Mouse (Mus musculus) lung, postnatal 0 days (tissue): ENCODE measurements around the gene Gh. TPM values are rescaled to one million over a fixed set of nuclear protein-coding genes. Genes with fewer than 3 reads are reported as not detected.

ENCODE experiments used
- ATAC-seq: fragments of 200-750 bp; cut with Nextera tagmentation; 2 replicates; pipeline ENCODE4 v1.8.0; 2017; ENCODE audit warnings: moderate library complexity
- DNase-seq: peaks from one replicate; pipeline ENCODE4 v3.0.0-alpha.2; 2016; ENCODE audit warnings: low spot score
- H3K27ac ChIP-seq: fragments of 300-500 bp; sonication (generic); 2 replicates; pipeline ENCODE4 v1.5.1; 2014; ENCODE audit warnings: antibody characterized with exemption, mild to moderate bottlenecking, low read length, mixed read lengths
- H3K27me3 ChIP-seq: fragments of 300-500 bp; sonication (generic); replicated peaks from 2 replicates; pipeline ENCODE4 v1.6.1; 2014; ENCODE audit warnings: low read length, mixed read lengths; ENCODE audit not compliant: insufficient read depth
- H3K36me3 ChIP-seq: fragments of 300-500 bp; sonication (generic); 2 replicates; pipeline ENCODE4 v1.6.1; 2014; ENCODE audit warnings: low read length, mixed read lengths; ENCODE audit not compliant: insufficient read depth
- H3K4me1 ChIP-seq: fragments of 300-500 bp; sonication (generic); 2 replicates; pipeline ENCODE4 v1.6.1; 2014; ENCODE audit warnings: antibody characterized with exemption, low read depth, low read length, mixed read lengths; ENCODE audit not compliant: insufficient read depth
- H3K4me2 ChIP-seq: fragments of 300-500 bp; sonication (generic); replicated peaks from 2 replicates; pipeline ENCODE4 v1.6.1; 2014; ENCODE audit warnings: low read depth, mild to moderate bottlenecking, low read length, moderate library complexity, mixed read lengths
- H3K4me3 ChIP-seq: fragments of 300-500 bp; sonication (generic); 2 replicates; pipeline ENCODE4 v1.5.1; 2014; ENCODE audit warnings: low read depth, low read length
- H3K9ac ChIP-seq: fragments of 300-500 bp; sonication (generic); replicated peaks from 2 replicates; pipeline ENCODE4 v1.6.1; 2014; ENCODE audit warnings: low read depth, mild to moderate bottlenecking
- H3K9me3 ChIP-seq: fragments of 300-500 bp; sonication (generic); 2 replicates; pipeline ENCODE4 v1.6.1; 2016; ENCODE audit warnings: low read length, mixed read lengths
- CTCF ChIP-seq: IDR thresholded peaks from 2 replicates; pipeline ENCODE4 v1.5.1; 2016; ENCODE audit warnings: antibody characterized with exemption, mild to moderate bottlenecking
- EP300 ChIP-seq: IDR thresholded peaks from 2 replicates; pipeline ENCODE4 v1.6.1; 2016; ENCODE audit warnings: antibody characterized with exemption, mild to moderate bottlenecking, control low read depth
- WGBS: fragments of 180-500 bp; shearing (Covaris S2); extraction: QIAGEN DNeasy Blood & Tissue Kit; methylation state at CpG from one replicate; pipeline ENCODE4 v1.1.7; 2014; 5-methylcytosine and 5-hydroxymethylcytosine counted together
- polyA plus RNA-seq: library from polyadenylated mRNA; unstranded; fragments of >200 nt; fragmentation: Nextera tagmentation; extraction: Ambion mirVana; gene quantifications from 2 replicates; pipeline ENCODE4 v1.2.1, GENCODE M21; 2015

Gene Gh
- polyA plus RNA-seq, 1 experiment from 2014 or later = not detected

DNA sequence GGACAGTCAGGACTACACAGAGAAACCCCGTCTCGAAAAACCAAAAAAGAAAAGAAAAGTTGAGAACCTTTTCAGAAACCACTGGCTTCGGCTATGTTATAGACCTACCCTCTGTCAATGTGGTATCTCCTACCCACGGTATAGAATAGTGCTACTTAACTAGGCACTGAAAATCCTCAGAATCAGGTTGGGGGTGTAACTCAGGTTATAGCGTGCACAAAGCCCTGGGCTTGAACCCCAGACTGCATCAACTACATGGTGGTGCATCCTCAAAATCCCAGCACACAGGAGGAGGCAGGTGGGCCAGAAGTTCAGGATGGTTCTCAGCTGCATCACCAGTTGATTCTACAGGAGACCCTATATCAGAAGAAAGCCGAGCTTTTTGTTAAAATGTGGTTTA is 27.9 kb downstream of the Gh start:
- Histone ChIP-seq H3K9ac (no peak overlapping the region), H3K36me3 (no peaks in the 10 kb centered on the region), H3K4me3 (0 out of 2 replicates have a peak overlapping the region, but pooled peaks have one; percentile 97), H3K27ac (0 out of 2 replicates have a peak overlapping the region, but pooled peaks have one; percentile 88), H3K4me1 (peaks cover 19% of the 10 kb centered on the region), H3K9me3 (no peaks in the 10 kb centered on the region), H3K27me3 (no peaks in the 10 kb centered on the region), H3K4me2 (peak overlapping the region; percentile 67; the same call in 1 of the 2 replicates)
- ATAC-seq = no peak
- 96% methylated on average over 6 of the region's 6 CpGs for WGBS
- TF ChIP-seq CTCF (no peak), EP300 (no peak)
- no peak for DNase-seq

DNA sequence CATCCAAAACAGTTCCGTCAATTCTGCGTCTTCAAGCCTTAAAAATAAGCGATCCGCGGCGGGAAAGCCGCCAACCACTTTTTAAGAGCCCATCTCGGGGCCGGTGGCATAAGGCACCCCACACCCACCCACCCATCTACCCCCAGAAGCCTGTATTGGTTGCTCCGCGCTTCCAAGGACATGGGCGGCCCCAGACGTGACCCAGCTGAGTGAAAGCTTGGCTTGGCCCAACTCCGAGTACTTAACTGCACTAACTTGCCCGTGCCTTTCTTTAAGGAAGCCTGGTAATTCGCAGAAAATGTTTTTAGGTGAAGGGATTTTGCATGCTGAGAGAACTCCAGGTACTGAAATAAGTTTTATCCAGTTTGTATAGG is 28.4 kb downstream of the Gh start:
- DNase-seq (peak; percentile 63), ATAC-seq (peak; percentile 14; the same call in 1 of the 2 replicates)
- 7% methylated on average over 16 of the region's 16 CpGs for WGBS
- Histone ChIP-seq H3K27me3 (no peaks in the 10 kb centered on the region), H3K27ac (peak overlapping the region; percentile 88), H3K4me1 (peaks cover 22% of the 10 kb centered on the region), H3K4me2 (peak overlapping the region; percentile 67), H3K9ac (peak overlapping the region; percentile 23; the same call in 1 of the 2 replicates), H3K36me3 (no peaks in the 10 kb centered on the region), H3K4me3 (peak overlapping the region; percentile 97), H3K9me3 (no peaks in the 10 kb centered on the region)
- TF ChIP-seq CTCF (no peak), EP300 (no peak; the same call in 1 of the 2 replicates)

DNA sequence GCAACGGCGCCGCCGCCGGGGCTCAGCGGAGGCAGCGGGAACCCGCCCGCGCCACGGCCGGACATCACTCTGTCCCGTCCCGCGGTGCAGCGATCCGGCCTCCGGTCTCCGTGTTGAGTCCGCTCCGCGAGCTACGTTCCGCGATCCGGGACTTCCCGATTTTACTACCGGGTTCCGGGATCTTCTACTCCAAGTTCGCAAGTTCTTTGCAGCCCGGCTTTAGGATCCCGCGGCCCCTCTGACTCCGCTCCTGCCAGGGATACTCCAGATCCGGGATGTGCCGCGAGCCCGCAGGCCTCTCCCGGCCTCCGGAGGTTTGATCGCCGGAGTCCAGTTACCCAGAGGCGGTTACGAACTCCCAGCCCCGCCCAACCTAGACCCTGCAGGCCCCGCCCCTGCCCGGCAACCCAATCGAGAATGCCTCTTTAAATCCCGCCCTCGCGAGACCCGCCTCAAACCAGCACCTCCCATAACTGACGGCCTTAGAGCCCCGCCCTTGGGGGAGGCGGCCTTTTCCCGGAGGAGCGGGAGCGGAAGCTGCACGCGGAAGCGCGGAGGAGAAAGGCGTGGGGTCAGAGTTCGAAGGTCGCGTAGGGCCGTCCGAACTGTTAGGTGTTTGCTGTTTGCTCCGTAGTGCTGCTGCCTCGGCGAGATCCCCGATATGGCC is 28.9 kb downstream of the Gh start, which contains the start of gene Smarcd2:
Gene Smarcd2 (minus strand): TSS at position 329 of the 667 bp plus-strand sequence.
- peak within 1 kb of the TSS; percentile 72 for H3K4me2 ChIP-seq
- TF ChIP-seq CTCF (no peak), EP300 (peak; percentile 78)
- peak within 1 kb of the TSS; percentile 99 for H3K27ac ChIP-seq
- peaks cover 24% of the 10 kb centered on the region for H3K4me1 ChIP-seq
- peak within 1 kb of the TSS; percentile 98 for H3K9ac ChIP-seq
- ATAC-seq = peak; percentile 89
- peak; percentile 100 for DNase-seq
- under 1% methylated on average over 62 of the region's 72 CpGs for WGBS
- no peaks in the 10 kb centered on the region for H3K36me3 ChIP-seq
- peak within 1 kb of the TSS; percentile 97 for H3K4me3 ChIP-seq
- no peaks in the 10 kb centered on the region for H3K9me3 ChIP-seq
- H3K27me3 ChIP-seq = no peaks in the 10 kb centered on the region

DNA sequence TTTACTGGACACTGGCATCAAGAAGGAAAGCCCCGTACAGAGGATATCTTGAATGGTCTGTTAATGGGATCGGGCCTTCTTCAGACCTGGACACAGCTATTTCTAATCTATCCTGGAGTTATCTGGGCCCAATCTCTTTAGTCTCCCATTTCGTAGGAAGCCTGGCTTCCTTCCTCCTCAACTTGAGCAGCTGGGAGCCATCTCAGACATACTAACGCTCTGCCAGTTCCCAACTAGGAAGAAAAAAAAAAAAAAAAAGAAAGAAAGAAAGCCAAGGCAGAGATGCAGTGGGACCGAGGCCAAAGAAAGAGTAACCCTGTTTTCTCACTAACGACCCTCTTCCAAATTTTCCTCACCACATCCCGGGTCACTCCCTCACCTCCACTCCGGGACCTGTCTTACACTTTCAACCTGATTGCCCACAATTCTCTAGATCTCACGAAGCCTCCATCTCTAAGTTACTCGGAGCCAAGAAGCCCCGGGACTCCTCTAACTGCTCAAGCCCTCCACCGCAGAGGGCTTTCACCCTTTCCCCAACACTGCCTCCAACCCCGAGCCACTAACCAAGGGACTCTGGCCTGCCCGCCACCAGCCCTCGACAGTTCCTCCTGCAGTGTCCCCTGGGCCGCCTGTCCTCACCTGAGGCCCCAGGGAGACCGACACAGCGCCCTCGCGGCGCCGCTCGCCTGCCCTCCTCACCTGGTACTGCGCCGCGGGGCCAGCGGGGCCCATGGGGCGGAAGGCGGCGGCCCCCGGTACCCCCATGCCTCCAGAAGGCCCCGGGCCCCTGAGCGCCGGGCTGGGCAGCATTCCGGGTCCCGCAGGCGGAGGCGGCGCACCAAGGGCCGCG is 29.6 kb downstream of the Gh start:
- ATAC-seq (peak; percentile 13), DNase-seq (peak; percentile 84)
- Histone ChIP-seq H3K27ac (peak overlapping the region; percentile 99), H3K4me1 (peaks cover 29% of the 10 kb centered on the region), H3K36me3 (no peaks in the 10 kb centered on the region), H3K9ac (peak overlapping the region; percentile 98), H3K4me3 (peak overlapping the region; percentile 97), H3K4me2 (peak overlapping the region; percentile 72), H3K9me3 (no peaks in the 10 kb centered on the region), H3K27me3 (no peaks in the 10 kb centered on the region)
- WGBS = under 1% methylated on average over 40 of the region's 41 CpGs
- TF ChIP-seq CTCF = 0 out of 2 replicates have a peak, but pooled peaks have one; percentile 18
- TF ChIP-seq EP300 = peak; percentile 51; the same call in 1 of the 2 replicates

DNA sequence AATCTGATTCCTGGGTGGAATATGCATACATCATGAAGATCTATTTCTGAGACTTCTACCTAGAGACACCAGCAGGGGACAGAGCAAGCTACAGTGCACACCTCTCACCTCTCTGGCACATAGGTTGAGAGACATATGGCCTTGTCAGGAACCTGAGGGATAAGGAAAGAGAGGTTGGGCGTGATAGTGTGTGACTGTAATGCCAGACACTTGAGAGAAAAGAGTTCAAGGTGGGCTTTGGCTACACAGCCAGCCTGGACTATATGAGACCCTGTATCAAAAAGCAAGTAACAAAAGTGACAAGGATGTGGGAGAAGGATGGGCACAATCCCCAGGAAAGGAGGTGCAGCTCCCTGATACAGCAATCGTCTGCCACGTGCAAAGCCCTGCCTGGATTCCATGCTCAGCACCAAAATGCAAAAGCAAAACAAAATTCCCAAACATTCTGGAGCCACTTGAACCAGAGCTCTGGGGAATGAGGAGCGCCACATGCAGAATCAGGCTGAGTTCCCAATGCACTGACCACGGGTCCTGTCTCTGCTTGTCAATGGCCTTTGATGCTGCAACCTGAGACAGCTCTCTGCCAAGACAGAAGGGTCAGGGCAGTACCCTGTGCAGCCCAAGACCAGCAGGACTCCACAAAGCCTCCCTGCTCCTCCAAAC is 30.4 kb downstream of the Gh start:
- DNase-seq = peak; percentile 29
- H3K9ac ChIP-seq = peak overlapping the region; percentile 98
- H3K4me1 ChIP-seq = peaks cover 29% of the 10 kb centered on the region
- ATAC-seq = no peak
- peak overlapping the region; percentile 97 for H3K4me3 ChIP-seq
- no peaks in the 10 kb centered on the region for H3K9me3 ChIP-seq
- H3K4me2 ChIP-seq = peak overlapping the region; percentile 72
- peak overlapping the region; percentile 99 for H3K27ac ChIP-seq
- H3K36me3 ChIP-seq = peaks cover 4% of the 10 kb centered on the region; the same call in 1 of the 2 replicates
- no peaks in the 10 kb centered on the region for H3K27me3 ChIP-seq
- no peak for TF ChIP-seq EP300
- TF ChIP-seq CTCF = peak; percentile 30; the same call in 1 of the 2 replicates
- WGBS = 12% methylated on average over 5 of the region's 5 CpGs
